Mouse (Mus musculus) right cerebral cortex, adult 2 months (tissue): ENCODE measurements around the gene Bbs12.

ENCODE experiments used
- DNase-seq, 2 experiments: peaks; one replicate each; pipeline ENCODE4 v3.0.0; 2021 to 2022; ENCODE audit warnings: low spot score in 2 of 2

The Bbs12 gene

DNA sequence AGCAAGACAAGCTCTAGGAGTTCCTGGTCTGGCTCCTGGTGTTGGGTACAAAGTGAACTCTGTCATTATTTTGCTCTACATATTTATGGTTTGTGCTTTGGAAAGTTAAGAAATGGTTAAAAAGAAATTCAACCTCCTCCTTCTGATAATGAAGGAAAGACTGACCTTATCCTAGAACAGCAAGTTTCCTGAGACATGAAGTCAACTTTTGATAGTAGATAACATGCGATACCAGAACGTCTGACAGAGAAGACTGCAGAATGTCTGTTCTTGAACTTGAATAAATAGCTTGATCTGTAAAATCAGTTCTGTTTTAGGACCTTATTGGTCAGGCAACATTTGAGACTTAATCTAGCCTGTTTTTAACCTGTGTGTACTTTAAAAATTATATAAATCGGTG lies 14.3 kb downstream of the Bbs12 start:
- no peak for DNase-seq

- no peak for DNase-seq
Measured at GRCm38 (mm10) chr3:37328489-37328888, 16.1 kb downstream of the Bbs12 start.

DNA sequence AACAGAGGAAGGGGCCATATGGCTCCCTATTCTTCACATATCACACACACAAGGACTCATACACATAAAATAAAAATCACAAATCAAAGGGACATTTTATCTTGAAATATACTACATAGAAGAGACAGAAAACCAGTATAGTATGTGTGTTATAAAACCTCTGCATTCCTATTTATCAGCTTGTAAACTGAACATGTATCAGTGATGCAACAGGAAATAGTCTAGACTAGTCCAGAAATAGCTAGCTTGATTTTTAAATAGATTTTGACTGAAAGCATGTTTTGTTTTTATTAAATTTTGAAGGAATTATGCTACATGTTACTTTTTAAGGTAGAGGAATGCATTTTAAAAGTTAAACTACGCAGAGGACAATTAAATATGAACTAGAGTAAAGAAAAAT lies 17.6 kb downstream of the Bbs12 start:
- DNase-seq, result no peak

GRCm38 (mm10) chr3:37331999-37332449 lies 19.7 kb downstream of the Bbs12 start:
- DNase-seq, result no peak

DNA sequence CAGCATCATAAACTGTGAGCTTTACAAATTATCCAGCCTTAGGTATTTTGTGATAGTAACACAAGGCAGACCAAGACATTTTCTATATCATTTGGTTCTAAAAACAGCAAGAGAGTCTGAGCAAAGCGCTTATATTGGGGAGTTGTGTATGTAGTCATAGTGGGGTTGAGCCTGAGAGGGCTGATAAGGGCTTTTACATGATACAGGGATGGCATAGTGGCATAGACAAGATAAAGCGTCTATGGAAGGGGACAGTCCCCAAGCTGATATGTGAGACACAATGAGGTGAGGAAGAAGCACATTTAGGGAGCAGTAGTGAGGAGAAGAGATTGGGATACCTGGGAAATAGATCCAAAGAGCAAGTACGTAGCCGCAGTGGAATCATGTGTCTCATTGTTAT lies 21.7 kb downstream of the Bbs12 start:
- DNase-seq, result no peak

DNA sequence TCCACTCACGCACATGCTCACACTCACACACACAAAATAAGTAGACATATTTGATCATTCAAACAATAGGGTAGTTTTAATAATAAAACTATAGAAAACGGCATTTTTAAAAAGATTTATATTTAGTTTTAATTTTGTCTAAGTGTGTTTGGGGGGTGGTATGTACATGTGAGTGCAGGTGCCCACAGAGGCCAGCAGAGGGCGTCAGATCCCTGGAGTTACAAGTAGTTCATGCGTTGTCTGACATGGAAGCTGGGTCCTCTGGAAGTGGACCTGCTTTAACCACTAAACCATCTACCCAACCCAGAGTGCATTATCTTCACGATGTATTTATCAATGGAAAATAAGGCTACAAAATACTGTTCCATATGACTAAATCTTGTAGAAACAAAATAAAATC lies 28.8 kb downstream of the Bbs12 start:
- no peak for DNase-seq

DNA sequence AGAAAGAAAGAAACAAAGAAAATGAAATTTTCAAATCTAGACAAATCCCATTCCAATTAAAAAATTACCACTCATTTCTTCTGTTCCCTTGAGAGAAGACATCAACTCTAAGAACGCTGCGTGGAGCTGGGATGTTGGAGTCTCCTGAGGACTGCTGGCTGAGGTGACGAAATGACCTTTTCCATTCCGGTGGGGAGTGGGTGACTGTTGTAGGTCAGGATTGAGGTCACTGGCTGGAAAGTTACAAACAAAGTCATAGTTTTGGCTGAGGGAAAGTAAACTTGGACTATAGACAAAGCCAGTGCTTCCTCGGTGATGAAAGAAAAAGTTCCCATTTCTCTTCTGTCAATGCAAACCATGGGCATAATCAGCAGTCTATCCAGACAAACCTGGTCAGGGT lies 30.5 kb downstream of the Bbs12 start:
- no peak for DNase-seq

DNA sequence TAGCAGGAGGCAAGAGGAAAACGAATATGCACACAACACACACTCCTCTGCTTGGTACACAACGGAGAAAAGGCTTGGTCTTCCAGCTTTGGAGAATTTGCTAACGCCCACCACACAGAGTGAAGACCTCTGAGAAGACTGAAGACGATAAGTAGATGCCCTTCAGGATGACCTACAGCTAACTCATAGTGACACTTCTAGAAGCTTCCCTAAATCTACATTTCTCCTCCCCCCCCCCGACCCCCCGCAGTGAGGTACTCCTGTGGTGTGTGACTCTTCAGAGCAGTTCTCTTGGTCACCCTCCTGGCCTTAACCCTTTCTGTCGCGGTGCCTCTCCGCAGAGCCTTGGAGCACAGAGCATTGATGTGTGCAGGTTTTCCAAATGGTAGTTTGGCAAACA lies 35.3 kb downstream of the Bbs12 start:
- DNase-seq, result no peak

GRCm38 (mm10) chr3:37348221-37349165 lies 36.1 kb downstream of the Bbs12 start, which contains the start of gene Fgf2:
TSS of gene Fgf2 (plus strand) at chr3:37348346.
- peak; percentile 46 to 64 for DNase-seq

DNA sequence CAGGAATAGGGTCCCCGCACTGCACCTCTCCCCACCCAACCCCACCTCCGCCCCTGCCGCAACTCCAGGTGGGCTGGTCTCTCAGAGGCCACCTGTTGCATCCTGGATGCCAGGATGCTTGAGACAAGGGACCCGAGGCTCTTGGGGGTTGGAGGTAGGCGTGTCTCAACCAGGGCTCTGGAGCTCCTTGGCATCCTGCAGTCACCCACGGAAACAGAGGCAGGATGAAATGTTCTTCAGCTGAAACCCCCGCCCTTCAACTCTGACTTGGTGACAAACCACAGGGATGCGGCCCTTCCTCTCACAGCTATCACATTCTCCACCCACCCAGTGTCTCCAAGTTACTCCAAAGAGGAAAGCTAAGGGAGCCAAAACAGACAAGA lies 36.8 kb downstream of the Bbs12 start:
- no peak for DNase-seq

DNA sequence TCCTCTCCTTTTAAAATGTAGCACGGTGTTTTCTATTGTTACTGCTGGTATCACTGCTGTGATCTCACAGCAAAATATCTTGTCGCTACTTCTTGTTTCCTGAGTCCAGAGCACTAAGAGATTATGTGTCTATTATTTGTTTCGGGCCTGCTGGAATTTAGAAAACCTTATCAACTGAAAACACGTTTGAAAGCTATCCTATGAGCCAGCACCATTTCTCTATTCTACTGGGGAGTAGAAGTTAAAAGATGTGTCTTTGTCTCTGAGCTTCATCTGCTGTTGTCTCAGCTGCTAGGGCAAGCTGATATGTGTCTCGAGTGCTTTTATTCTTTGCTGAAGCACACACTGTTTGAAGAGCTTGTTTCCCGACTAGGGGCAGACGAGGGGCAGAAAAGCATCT lies 38.0 kb downstream of the Bbs12 start:
- no peak for DNase-seq

GRCm38 (mm10) chr3:37353951-37354481 lies 41.7 kb downstream of the Bbs12 start:
- no peak for DNase-seq

- no peak for DNase-seq
Measured at GRCm38 (mm10) chr3:37354737-37355136, 42.4 kb downstream of the Bbs12 start.

GRCm38 (mm10) chr3:37360729-37361128 lies 48.4 kb downstream of the Bbs12 start:
- no peak for DNase-seq

DNA sequence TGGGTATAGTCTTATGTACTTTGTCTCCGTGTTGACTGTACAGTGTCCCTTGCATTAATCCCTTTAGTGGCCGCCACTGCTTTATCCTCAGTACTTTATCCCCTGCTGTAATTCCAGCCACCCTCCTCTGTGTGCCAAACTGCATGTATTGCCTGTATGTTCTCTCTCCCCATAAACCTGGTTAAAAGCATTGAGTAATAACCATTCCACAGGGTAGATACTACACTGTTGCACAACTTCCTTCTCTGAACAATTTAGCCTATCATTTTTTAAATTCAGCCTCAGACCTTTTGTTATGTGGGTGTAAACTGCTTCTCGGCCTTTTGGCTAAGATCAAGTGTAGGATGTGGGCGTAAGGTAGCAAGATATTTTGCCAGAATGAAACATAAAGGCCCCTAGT lies 52.8 kb downstream of the Bbs12 start:
- no peak for DNase-seq

GRCm38 (mm10) chr3:37365976-37366375 lies 53.6 kb downstream of the Bbs12 start:
- no peak for DNase-seq

- no peak for DNase-seq
Measured at GRCm38 (mm10) chr3:37366381-37367053, 54.2 kb downstream of the Bbs12 start.

DNA sequence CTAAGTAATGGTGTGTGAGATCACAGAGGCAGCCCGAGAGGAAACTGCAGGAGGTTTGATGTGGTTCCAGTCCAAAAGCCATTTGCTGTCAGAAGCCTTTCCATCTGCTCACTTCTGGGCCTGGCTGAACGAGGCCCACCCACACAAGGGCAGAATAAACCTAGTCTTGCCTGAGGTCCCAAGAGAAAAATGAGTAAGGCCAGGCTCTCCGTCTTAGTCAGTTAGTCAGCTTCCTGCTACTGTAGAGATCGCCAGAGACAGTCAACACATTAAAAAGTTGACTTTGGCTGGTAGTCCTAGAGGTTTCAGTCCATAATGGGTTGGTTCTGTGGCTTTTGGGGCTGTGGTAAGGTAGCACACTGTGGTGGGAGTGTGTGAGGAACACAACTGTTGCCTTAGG lies 58.1 kb downstream of the Bbs12 start:
- no peak for DNase-seq
